Mouse (Mus musculus): ENCODE data around the gene Dera. TPM values are rescaled to one million over a fixed set of nuclear protein-coding genes. Genes with fewer than 3 reads are reported as not detected.

Dera gene
- polyA plus RNA-seq, 1 experiment from 2014 or later: 15.9 TPM

DNA sequence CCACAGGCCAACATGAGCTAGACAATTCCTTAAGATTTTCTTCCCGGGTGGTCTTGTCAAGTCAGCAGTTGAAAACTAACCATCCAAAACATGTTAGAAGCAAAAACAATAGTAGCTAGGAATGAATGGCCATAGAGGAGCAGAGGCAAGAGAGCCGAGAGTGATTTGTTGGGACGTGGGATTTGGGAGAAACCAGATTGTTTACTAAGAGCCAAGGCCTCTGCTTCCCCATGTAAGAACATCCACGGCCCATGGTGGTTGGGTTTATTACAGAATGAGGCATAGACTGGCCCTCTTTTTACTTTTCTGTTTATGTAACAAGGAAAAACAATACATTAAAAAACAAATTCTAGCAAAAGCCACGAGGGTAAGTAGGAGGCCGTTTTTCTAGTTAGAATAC lies 54.4 kb downstream of the Dera start:
- ATAC-seq (ENCODE audit: low FRiP score, low TSS enrichment) (no peak), DNase-seq (no peak)
- WGBS: 67% methylated on average over 6 of the region's 6 CpGs
- no peak overlapping the region for H3K4me2 ChIP-seq (ENCODE audit: low read length)
- H3K9me3 ChIP-seq (ENCODE audit: control insufficient read depth, low read length): 0 out of 2 replicates have a peak, but pooled peaks cover 2% of the 10 kb centered on the region
- H3K36me3 ChIP-seq (ENCODE audit: control insufficient read depth, insufficient read depth, low read length): no peaks in the 10 kb centered on the region
- no peaks in the 10 kb centered on the region for H3K4me1 ChIP-seq (ENCODE audit: control insufficient read depth, insufficient read depth, low read length)
- no peak overlapping the region for H3K27ac ChIP-seq (replicated peaks; ENCODE audit: low read depth, low read length)
- no peaks in the 10 kb centered on the region for H3K27me3 ChIP-seq (ENCODE audit: control insufficient read depth, insufficient read depth, low read length)
- H3K4me3 ChIP-seq (replicated peaks; ENCODE audit: low read depth, low read length): no peak overlapping the region
- no peak overlapping the region for H3K9ac ChIP-seq (replicated peaks; ENCODE audit: low read length)

DNA sequence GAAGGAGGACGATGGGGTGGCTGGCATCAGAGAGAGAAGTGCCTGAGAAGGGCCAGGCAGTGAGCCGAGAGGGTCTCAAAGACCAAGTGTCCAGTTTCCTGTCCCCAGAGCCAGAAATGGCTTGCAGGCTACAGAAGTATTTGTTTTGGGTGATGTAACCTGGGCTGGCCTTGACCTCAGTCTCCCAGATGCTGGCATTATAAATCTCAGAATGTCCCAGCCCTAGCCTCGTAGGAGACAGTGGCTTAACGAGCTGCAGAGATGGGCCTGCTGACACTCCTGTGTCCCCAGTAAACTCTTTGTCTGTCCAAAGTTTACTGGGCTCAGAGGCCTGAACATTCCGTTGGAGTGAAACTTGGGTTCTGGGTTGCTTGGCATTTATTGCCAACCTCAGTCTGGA lies 55.8 kb downstream of the Dera start:
- Histone ChIP-seq H3K4me2 (ENCODE audit: low read length) (no peak overlapping the region), H3K36me3 (ENCODE audit: control insufficient read depth, insufficient read depth, low read length) (no peaks in the 10 kb centered on the region), H3K4me3 (replicated peaks; ENCODE audit: low read depth, low read length) (no peak overlapping the region), H3K27me3 (ENCODE audit: control insufficient read depth, insufficient read depth, low read length) (no peaks in the 10 kb centered on the region), H3K4me1 (ENCODE audit: control insufficient read depth, insufficient read depth, low read length) (no peaks in the 10 kb centered on the region), H3K9ac (replicated peaks; ENCODE audit: low read length) (no peak overlapping the region), H3K27ac (replicated peaks; ENCODE audit: low read depth, low read length) (no peak overlapping the region), H3K9me3 (ENCODE audit: control insufficient read depth, low read length) (0 out of 2 replicates have a peak, but pooled peaks cover 2% of the 10 kb centered on the region)
- WGBS: 88% methylated on average over 5 of the region's 5 CpGs
- DNase-seq (no peak), ATAC-seq (ENCODE audit: low FRiP score, low TSS enrichment) (no peak)

DNA sequence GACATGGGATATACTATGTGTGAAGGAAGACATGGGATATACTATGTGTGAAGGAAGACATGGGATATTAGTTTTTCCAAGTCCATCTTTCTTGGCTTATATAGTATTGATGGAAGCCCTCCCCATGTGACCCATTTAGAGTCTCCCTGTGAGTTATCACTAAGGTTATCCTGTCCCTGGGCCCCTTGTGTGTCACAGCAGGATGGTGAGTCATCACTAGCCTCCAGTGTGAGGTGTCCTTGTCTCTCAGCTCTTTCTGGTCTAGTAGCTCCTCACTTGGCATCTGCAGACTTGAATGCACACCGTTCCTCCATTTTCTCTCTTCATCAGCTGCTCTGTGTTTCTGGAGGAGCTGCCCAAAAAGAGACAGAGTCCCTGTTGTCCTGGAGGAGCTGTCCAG lies 59.7 kb downstream of the Dera start:
- H3K36me3 ChIP-seq (ENCODE audit: control insufficient read depth, insufficient read depth, low read length): no peaks in the 10 kb centered on the region
- ATAC-seq (ENCODE audit: low FRiP score, low TSS enrichment): no peak
- H3K27me3 ChIP-seq (ENCODE audit: control insufficient read depth, insufficient read depth, low read length): no peaks in the 10 kb centered on the region
- H3K4me3 ChIP-seq (replicated peaks; ENCODE audit: low read depth, low read length): no peak overlapping the region
- WGBS: 91% methylated on average over 1 of the region's 1 CpGs
- H3K27ac ChIP-seq (replicated peaks; ENCODE audit: low read depth, low read length): no peak overlapping the region
- no peaks in the 10 kb centered on the region for H3K4me1 ChIP-seq (ENCODE audit: control insufficient read depth, insufficient read depth, low read length)
- no peak overlapping the region for H3K9ac ChIP-seq (replicated peaks; ENCODE audit: low read length)
- no peaks in the 10 kb centered on the region for H3K9me3 ChIP-seq (ENCODE audit: control insufficient read depth, low read length)
- DNase-seq: no peak
- H3K4me2 ChIP-seq (ENCODE audit: low read length): no peak overlapping the region

DNA sequence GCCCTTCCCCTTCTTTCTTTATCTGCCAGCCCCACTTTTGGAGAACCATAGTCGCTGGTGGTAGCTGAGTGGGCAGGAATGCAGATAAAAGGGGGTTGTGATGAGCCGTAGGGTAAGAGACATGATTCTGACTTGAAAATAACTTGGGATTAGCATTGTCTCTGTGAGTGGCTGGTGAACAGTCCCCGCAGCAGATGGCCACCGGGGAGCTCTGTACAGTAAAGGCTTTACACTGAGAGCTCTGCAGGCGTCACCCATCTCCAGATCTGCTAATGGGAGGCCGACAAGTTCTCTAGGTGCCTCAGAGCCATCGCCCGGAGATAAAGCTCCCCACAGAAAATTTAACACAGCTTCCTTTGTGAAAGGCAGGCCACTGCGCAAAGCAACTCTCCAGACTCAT lies 62.2 kb downstream of the Dera start:
- WGBS: 80% methylated on average over 9 of the region's 9 CpGs
- Histone ChIP-seq H3K27ac (replicated peaks; ENCODE audit: low read depth, low read length) (no peak overlapping the region), H3K27me3 (ENCODE audit: control insufficient read depth, insufficient read depth, low read length) (no peaks in the 10 kb centered on the region)

DNA sequence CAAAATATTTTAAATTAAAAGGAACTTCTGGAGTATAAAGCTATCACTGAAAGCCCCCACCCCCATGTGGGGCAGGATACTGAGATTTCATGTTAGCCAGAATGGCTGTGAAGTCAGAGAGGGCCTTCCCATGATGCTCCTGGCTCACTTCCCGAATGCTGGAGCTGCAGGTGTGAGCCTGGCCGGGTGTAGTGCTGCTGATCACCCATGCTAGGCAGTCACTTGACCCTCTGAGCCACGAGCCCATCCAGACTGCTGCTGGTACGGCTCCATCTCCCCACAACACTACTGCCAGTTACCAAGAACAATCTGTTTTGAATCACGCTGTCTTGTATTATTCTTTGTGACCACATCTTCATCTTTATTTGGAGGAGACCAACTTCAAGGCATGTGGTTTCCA lies 68.2 kb downstream of the Dera start:
- no peaks in the 10 kb centered on the region for H3K4me1 ChIP-seq (ENCODE audit: control insufficient read depth, insufficient read depth, low read length)
- WGBS: 92% methylated on average over 5 of the region's 5 CpGs
- no peak overlapping the region for H3K4me3 ChIP-seq (replicated peaks; ENCODE audit: low read depth, low read length)
- no peaks in the 10 kb centered on the region for H3K36me3 ChIP-seq (ENCODE audit: control insufficient read depth, insufficient read depth, low read length)
- no peak overlapping the region for H3K27ac ChIP-seq (replicated peaks; ENCODE audit: low read depth, low read length)
- no peak for DNase-seq
- no peak for ATAC-seq (ENCODE audit: low FRiP score, low TSS enrichment)
- H3K9ac ChIP-seq (replicated peaks; ENCODE audit: low read length): no peak overlapping the region
- H3K9me3 ChIP-seq (ENCODE audit: control insufficient read depth, low read length): no peaks in the 10 kb centered on the region
- H3K27me3 ChIP-seq (ENCODE audit: control insufficient read depth, insufficient read depth, low read length): no peaks in the 10 kb centered on the region
- no peak overlapping the region for H3K4me2 ChIP-seq (ENCODE audit: low read length)

More for the DNA sequence above, 62.2 kb downstream of the Dera start:
- Histone ChIP-seq H3K4me3 (replicated peaks; ENCODE audit: low read depth, low read length) (no peak overlapping the region), H3K4me2 (ENCODE audit: low read length) (no peak overlapping the region), H3K9me3 (ENCODE audit: control insufficient read depth, low read length) (no peaks in the 10 kb centered on the region), H3K36me3 (ENCODE audit: control insufficient read depth, insufficient read depth, low read length) (no peaks in the 10 kb centered on the region), H3K9ac (replicated peaks; ENCODE audit: low read length) (no peak overlapping the region), H3K4me1 (ENCODE audit: control insufficient read depth, insufficient read depth, low read length) (no peaks in the 10 kb centered on the region)
- DNase-seq: no peak
- ATAC-seq (ENCODE audit: low FRiP score, low TSS enrichment): no peak

DNA sequence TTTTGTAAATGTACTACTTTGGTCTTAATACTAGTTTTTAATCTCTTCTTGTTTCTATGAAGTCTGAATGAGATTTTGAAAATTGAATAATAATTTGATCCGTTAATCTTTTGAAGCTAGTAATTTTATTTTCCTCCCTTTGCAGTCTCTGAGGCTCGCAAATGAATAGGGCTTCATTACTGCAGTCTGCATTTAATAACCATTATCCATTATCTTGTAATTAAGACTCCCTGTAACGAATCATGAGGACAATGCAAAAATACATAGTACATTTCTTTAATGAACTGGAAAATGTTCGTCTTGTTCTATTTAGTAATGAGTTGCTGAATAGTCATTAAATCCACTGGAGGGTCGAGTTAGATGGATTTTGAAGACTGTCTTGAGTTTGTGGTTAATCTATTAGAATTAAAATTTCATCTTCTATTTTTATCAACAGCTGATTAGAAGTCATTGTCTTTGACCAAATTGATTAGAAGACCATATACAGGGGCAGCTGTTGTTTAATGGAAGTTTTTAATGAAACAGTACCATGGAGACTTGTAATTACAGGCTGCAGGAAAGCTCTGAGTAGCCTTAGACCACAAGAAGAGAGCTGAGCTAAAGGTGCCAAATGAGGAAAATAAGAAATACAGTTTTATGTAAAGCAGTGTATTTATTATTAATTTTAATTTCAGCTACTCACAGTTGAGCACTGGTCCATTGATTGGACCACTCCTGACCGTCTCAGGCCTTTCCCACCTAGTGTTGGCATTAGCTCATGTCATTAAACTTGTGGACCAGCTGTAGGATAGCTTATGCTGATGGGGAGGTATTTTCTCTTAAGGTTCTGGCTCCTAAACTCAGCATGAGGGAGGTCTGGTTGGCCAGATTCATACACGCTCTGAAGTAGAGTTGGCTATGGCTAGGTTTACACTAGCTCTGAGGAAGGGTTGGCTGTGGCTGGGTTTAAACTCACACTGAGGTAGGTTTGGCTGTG lies 70.0 kb downstream of the Dera start:
- no peaks in the 10 kb centered on the region for H3K4me1 ChIP-seq (ENCODE audit: control insufficient read depth, insufficient read depth, low read length)
- H3K9ac ChIP-seq (replicated peaks; ENCODE audit: low read length): no peak overlapping the region
- 77% methylated on average over 7 of the region's 7 CpGs for WGBS
- no peak overlapping the region for H3K4me3 ChIP-seq (replicated peaks; ENCODE audit: low read depth, low read length)
- no peak for ATAC-seq (ENCODE audit: low FRiP score, low TSS enrichment)
- no peak overlapping the region for H3K27ac ChIP-seq (replicated peaks; ENCODE audit: low read depth, low read length)
- no peaks in the 10 kb centered on the region for H3K27me3 ChIP-seq (ENCODE audit: control insufficient read depth, insufficient read depth, low read length)
- DNase-seq: peak; percentile 18
- no peak overlapping the region for H3K4me2 ChIP-seq (ENCODE audit: low read length)
- no peaks in the 10 kb centered on the region for H3K9me3 ChIP-seq (ENCODE audit: control insufficient read depth, low read length)
- no peaks in the 10 kb centered on the region for H3K36me3 ChIP-seq (ENCODE audit: control insufficient read depth, insufficient read depth, low read length)

DNA sequence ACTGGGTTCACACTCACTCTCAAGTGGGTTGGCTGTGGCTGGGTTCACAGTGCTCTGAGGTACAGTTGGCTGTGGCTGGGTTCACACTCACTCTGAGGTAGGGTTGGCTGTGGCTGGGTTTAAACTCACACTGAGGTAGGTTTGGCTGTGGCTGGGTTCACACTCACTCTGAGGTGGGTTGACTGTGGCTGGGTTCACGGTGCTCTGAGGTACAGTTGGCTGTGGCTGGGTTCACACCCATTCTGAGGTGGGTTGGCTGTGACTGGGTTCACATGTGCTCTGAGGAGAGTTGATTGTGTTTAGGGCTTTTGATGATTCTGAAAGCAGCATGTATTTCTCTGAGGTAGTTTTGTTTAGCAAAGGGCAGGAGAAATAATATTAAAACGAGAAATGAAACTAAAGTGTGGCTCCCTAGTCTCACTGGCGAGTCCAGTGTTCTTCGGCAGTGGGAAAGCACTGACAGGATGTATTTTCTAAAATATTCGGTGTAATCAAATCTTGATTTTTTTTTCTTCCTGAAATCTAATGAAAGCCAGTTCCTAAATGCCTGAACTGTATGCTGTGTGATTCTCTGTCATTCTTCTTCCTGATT lies 70.8 kb downstream of the Dera start:
- Histone ChIP-seq H3K4me1 (ENCODE audit: control insufficient read depth, insufficient read depth, low read length) (no peaks in the 10 kb centered on the region), H3K27ac (replicated peaks; ENCODE audit: low read depth, low read length) (no peak overlapping the region), H3K4me2 (ENCODE audit: low read length) (no peak overlapping the region), H3K4me3 (replicated peaks; ENCODE audit: low read depth, low read length) (no peak overlapping the region), H3K9me3 (ENCODE audit: control insufficient read depth, low read length) (no peaks in the 10 kb centered on the region), H3K9ac (replicated peaks; ENCODE audit: low read length) (no peak overlapping the region), H3K36me3 (ENCODE audit: control insufficient read depth, insufficient read depth, low read length) (no peaks in the 10 kb centered on the region), H3K27me3 (ENCODE audit: control insufficient read depth, insufficient read depth, low read length) (no peaks in the 10 kb centered on the region)
- DNase-seq (no peak), ATAC-seq (ENCODE audit: low FRiP score, low TSS enrichment) (no peak)
- WGBS: 92% methylated on average over 5 of the region's 5 CpGs

DNA sequence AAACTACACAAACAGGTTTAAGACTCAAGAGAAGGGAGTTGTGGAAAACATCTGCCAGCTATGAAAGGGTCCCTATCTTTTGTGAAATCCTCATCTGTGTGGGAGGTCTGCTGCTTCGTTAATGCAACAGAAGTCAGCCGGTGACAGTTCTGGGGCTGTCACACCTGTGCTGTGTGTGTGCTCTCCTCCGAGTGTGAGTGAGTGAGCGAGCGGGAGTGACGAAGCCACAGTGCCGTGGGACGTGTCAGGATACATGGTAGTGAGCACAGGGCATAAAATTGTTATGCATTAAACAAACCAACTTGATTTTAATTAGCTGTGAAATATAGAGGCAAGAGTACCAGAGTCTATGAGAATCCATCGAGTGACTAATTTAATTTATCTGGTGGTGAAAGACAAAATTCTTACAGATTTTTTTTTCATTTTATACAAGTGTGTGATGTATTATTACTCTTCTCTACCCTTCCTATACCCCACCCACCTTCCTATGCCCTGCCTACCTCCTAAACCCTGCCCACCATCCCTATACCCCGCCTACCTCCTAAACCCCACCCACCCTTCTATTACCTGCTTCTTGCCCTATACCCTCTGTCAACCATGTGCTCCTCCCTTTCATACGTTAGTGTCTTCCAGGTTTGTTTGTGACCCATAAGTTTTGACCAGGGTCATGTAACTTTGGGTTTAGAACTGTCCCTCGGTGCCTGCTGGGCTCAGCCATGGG lies 74.9 kb downstream of the Dera start:
- DNase-seq (no peak), ATAC-seq (ENCODE audit: low FRiP score, low TSS enrichment) (no peak)
- no peak overlapping the region for H3K4me2 ChIP-seq (ENCODE audit: low read length)
- no peaks in the 10 kb centered on the region for H3K4me1 ChIP-seq (ENCODE audit: control insufficient read depth, insufficient read depth, low read length)
- H3K27ac ChIP-seq (replicated peaks; ENCODE audit: low read depth, low read length): no peak overlapping the region
- H3K36me3 ChIP-seq (ENCODE audit: control insufficient read depth, insufficient read depth, low read length): no peaks in the 10 kb centered on the region
- 86% methylated on average over 12 of the region's 12 CpGs for WGBS
- no peaks in the 10 kb centered on the region for H3K9me3 ChIP-seq (ENCODE audit: control insufficient read depth, low read length)
- no peak overlapping the region for H3K9ac ChIP-seq (replicated peaks; ENCODE audit: low read length)
- H3K4me3 ChIP-seq (replicated peaks; ENCODE audit: low read depth, low read length): no peak overlapping the region
- no peaks in the 10 kb centered on the region for H3K27me3 ChIP-seq (ENCODE audit: control insufficient read depth, insufficient read depth, low read length)

Data from midbrain, embryonic 14.5 days (tissue).